Mouse (Mus musculus) liver, embryonic 11.5 days (tissue): ENCODE data around the gene Mis18a. TPM values are rescaled to one million over a fixed set of nuclear protein-coding genes. Genes with fewer than 3 reads are reported as not detected.

Experiments
- ATAC-seq: fragments of 200-750 bp; cut with Nextera tagmentation; replicated peaks from 2 replicates; pipeline ENCODE4 v1.8.0; 2017; ENCODE audit warnings: moderate number of reproducible peaks, mild to moderate bottlenecking, moderate TSS enrichment, moderate library complexity; ENCODE audit not compliant: low FRiP score
- DNase-seq: peaks from one replicate; pipeline ENCODE4 v3.0.0-alpha.2; 2017; ENCODE audit warnings: low spot score
- H3K27ac ChIP-seq: fragments of 300-500 bp; sonication (generic); 2 replicates; pipeline ENCODE4 v1.5.1; 2014; ENCODE audit warnings: mild to moderate bottlenecking, low read depth, low read length, control low read depth
- H3K27me3 ChIP-seq: fragments of 300-500 bp; sonication (generic); replicated peaks from 2 replicates; pipeline ENCODE4 v1.6.1; 2014; ENCODE audit warnings: low read length, mixed read lengths; ENCODE audit not compliant: control insufficient read depth, insufficient read depth
- H3K36me3 ChIP-seq: fragments of 300-500 bp; sonication (generic); 2 replicates; pipeline ENCODE4 v1.6.1; 2014; ENCODE audit warnings: mild to moderate bottlenecking, low read length, moderate library complexity, mixed read lengths; ENCODE audit not compliant: control insufficient read depth, insufficient read depth
- H3K4me1 ChIP-seq: fragments of 300-500 bp; sonication (generic); replicated peaks from 2 replicates; pipeline ENCODE4 v1.6.1; 2014; ENCODE audit warnings: low read length, mixed read lengths; ENCODE audit not compliant: control insufficient read depth, insufficient read depth
- H3K4me2 ChIP-seq: fragments of 300-500 bp; sonication (generic); 2 replicates; pipeline ENCODE4 v1.6.1; 2014; ENCODE audit warnings: mild to moderate bottlenecking, control low read depth, moderate library complexity
- H3K4me3 ChIP-seq: fragments of 300-500 bp; sonication (generic); 2 replicates; pipeline ENCODE4 v1.5.1; 2014; ENCODE audit warnings: low read depth, low read length, control low read depth
- H3K9ac ChIP-seq: fragments of 300-500 bp; sonication (generic); 2 replicates; pipeline ENCODE4 v1.6.1; 2014; ENCODE audit warnings: low read depth, low read length, control low read depth
- H3K9me3 ChIP-seq: fragments of 300-500 bp; sonication (generic); 2 replicates; pipeline ENCODE4 v1.6.1; 2016; ENCODE audit warnings: low read length, inconsistent platforms, mixed read lengths; ENCODE audit not compliant: control insufficient read depth
- WGBS: fragments of 180-500 bp; shearing (Covaris S2); extraction: QIAGEN DNeasy Blood & Tissue Kit; methylation state at CpG from one replicate; pipeline ENCODE4 v1.1.7; 2014; 5-methylcytosine and 5-hydroxymethylcytosine counted together
- polyA plus RNA-seq: library from polyadenylated mRNA; unstranded; fragments of >200 nt; fragmentation: Nextera tagmentation; extraction: Ambion mirVana; gene quantifications from 2 replicates; pipeline ENCODE4 v1.2.1, GENCODE M21; 2014

Gene Mis18a
- polyA plus RNA-seq, 1 experiment from 2014 or later, result 78.1 TPM

DNA sequence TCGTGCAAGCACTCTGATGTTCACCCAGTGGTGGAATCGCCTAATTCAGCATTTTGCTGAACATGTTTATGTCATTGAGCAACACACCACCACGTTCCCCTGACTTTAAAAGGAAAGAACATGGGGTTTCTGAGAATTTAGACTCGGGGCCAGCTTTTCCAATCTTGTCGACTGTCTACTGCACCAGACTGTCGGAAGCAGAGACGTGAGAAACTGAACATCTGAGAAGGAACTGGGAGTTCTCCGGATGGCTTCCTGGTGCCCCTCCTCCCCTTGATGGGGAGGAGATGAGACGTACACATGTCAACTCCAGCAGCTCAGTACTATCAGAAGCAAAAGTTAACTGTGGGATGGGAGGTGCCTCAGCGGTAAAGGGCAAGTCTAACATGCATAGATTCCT lies 32.1 kb downstream of the Mis18a start:
- DNase-seq, result no peak

DNA sequence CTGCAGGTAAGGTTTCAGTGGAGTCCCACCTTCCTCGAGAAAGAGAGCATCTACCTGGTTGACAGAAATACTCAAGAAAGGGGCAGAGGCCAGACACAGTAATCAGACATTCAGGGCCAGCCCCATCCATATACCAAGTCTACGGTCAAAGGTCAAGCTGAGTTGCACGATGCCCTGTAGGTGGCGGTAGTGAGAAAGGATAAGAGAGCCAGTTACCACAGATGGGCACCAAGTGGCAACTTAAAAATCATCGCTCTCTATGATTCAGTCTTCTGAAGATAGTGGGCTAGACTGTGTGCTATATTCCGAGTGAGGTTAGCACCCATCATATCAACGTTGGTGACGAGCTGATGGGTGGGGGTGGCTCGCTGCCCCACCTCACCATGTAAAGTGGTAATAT lies 32.5 kb downstream of the Mis18a start:
- Histone ChIP-seq H3K36me3 (no peaks in the 10 kb centered on the region), H3K4me2 (no peak overlapping the region), H3K27ac (no peak overlapping the region), H3K27me3 (no peaks in the 10 kb centered on the region), H3K9ac (no peak overlapping the region), H3K4me1 (no peaks in the 10 kb centered on the region), H3K4me3 (no peak overlapping the region), H3K9me3 (no peaks in the 10 kb centered on the region)
- WGBS, result 56% methylated on average over 9 of the region's 9 CpGs
- ATAC-seq, result peak; percentile 53; the same call in 1 of the 2 replicates
- no peak for DNase-seq

More for the DNA sequence above, 32.1 kb downstream of the Mis18a start:
- WGBS, result 70% methylated on average over 10 of the region's 10 CpGs
- no peaks in the 10 kb centered on the region for H3K4me1 ChIP-seq
- H3K4me3 ChIP-seq, result no peak overlapping the region
- H3K4me2 ChIP-seq, result no peak overlapping the region
- no peaks in the 10 kb centered on the region for H3K27me3 ChIP-seq
- no peaks in the 10 kb centered on the region for H3K9me3 ChIP-seq
- H3K36me3 ChIP-seq, result no peaks in the 10 kb centered on the region
- H3K27ac ChIP-seq, result no peak overlapping the region
- ATAC-seq, result no peak
- H3K9ac ChIP-seq, result no peak overlapping the region

DNA sequence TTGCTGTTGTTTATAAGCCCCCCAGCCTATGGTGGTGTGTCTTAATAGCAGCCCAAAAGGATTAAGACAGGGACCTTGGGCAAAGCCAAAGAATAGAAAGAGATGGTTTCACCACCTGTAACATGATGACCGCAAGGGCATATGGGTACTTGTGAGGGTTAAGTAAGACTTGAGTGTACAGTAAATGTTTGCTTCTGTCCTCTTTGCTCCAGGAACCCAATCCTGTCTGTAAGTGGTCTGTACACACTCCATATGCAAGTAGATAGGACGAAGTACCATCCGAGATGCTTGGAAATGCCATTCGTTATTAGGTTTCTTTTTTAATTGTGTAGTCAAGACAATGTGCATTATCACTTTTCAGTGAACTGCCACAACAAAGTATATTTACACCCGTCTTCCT lies 33.6 kb downstream of the Mis18a start:
- no peaks in the 10 kb centered on the region for H3K27me3 ChIP-seq

DNA sequence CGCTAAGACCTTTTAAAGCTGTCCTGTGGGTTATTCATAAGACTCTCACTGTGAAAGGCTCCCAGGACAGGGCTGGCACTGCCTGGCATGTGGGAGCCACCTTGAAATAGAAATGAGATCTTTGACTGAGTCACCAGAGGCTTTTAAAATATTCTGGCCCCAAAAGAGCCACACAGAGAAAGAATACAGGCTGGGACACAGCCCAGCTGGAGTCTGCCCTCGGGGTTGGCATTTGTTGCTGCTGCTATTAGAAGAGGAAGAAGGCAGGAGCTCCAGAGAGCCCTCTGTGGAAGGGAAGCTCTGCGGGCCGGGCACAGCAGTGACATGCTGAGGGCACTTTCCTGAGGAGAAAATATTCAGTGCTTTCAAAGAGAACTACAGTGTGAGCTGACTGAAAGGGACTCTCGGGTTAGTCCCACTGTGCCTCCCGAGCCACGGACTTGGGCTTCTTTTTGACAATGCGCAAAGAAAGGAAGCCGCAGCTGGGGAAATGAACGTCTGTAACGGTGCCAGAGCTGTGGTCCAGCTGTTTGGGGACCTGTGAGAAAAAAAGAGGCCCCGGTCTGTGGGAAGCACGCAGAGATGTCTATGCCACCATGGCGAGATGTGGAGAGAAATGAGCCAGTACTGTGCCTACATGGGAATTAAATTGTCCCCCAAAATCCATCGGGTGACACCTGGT lies 34.4 kb downstream of the Mis18a start:
- Histone ChIP-seq H3K9ac (no peak overlapping the region), H3K9me3 (no peaks in the 10 kb centered on the region), H3K27ac (no peak overlapping the region), H3K36me3 (no peaks in the 10 kb centered on the region), H3K27me3 (no peaks in the 10 kb centered on the region), H3K4me2 (no peak overlapping the region), H3K4me3 (no peak overlapping the region), H3K4me1 (no peaks in the 10 kb centered on the region)
- 80% methylated on average over 15 of the region's 15 CpGs for WGBS
- ATAC-seq (no peak), DNase-seq (no peak)

More for the DNA sequence above, 33.6 kb downstream of the Mis18a start:
- no peaks in the 10 kb centered on the region for H3K4me1 ChIP-seq
- DNase-seq (no peak), ATAC-seq (no peak)
- H3K4me3 ChIP-seq, result no peak overlapping the region
- H3K36me3 ChIP-seq, result no peaks in the 10 kb centered on the region
- H3K4me2 ChIP-seq, result no peak overlapping the region
- H3K9me3 ChIP-seq, result no peaks in the 10 kb centered on the region
- no peak overlapping the region for H3K9ac ChIP-seq
- WGBS, result 87% methylated on average over 5 of the region's 5 CpGs
- no peak overlapping the region for H3K27ac ChIP-seq

DNA sequence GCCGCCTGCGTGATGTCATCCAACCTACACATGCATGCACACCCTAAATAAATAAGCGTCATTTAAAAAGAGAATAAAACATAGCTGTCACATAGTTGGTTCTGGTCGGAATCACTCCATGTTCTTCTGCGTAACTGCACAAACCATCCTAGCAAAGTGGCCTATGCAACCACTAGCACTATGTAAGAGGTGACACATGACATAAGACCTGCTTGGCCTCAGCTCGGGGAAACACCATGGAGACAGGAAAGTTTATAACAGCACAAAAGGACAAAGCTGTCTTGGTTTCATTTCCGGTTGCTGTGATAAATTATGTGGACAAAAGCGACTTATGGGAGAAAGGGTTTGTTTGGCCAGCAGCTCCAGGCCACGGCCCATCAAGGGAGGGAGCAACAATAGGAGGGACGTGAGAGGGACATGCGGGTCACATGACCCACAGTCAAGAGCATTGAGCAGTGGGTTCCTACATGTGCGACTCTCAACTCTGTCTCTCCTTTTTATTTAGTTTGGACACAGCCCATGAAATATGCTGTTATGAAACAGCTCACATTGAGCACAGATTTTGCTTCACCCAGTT lies 39.4 kb downstream of the Mis18a start:
- Histone ChIP-seq H3K36me3 (no peaks in the 10 kb centered on the region), H3K27ac (no peak overlapping the region), H3K9ac (no peak overlapping the region), H3K4me2 (no peak overlapping the region), H3K9me3 (no peaks in the 10 kb centered on the region), H3K4me1 (no peaks in the 10 kb centered on the region), H3K4me3 (no peak overlapping the region), H3K27me3 (no peaks in the 10 kb centered on the region)
- ATAC-seq (no peak), DNase-seq (no peak)
- 82% methylated on average over 12 of the region's 12 CpGs for WGBS

DNA sequence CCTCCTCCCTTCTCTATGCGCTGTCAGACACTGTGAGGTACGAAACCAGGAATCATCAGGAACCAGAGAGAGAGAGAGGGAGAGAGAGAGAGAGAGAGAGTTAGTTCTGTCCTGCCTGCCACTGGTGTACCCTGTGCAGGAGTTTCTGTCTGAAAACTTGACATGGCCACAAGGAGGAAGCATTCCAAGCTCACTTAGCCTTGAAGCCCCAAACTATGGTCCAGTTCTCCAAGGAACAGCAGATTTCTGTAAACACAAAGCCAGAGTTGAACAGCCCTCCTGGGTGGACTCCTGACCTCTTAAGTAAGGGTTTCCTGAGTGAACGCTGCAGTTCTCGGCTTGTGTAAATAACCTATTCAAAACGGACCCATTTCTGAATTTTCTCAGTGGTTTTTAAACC lies 40.2 kb downstream of the Mis18a start:
- no peak overlapping the region for H3K9ac ChIP-seq
- no peak for DNase-seq

DNA sequence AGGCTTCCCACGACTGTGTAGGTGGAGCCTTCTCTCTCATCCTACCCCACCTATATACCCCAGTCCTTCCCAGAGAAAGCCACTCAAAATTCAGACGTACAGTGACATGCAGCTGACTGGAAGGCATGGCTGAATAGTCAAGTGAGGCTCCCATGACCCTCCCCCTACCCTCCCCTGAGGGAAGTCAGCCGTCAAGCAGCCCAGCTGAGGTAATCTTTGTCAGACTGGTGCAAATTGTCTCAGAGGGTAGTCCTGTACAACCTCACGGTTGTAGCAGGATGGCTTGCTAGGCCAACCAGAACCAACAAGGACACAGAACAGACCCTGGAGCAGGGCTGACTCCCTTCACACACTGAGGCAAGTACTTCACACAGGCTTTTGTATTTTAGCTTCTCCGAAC lies 43.1 kb downstream of the Mis18a start:
- no peaks in the 10 kb centered on the region for H3K27me3 ChIP-seq
- WGBS, result 68% methylated on average over 5 of the region's 5 CpGs
- DNase-seq (no peak), ATAC-seq (no peak)
- no peak overlapping the region for H3K4me2 ChIP-seq
- H3K4me1 ChIP-seq, result no peaks in the 10 kb centered on the region
- H3K27ac ChIP-seq, result no peak overlapping the region
- H3K9ac ChIP-seq, result no peak overlapping the region
- no peaks in the 10 kb centered on the region for H3K9me3 ChIP-seq
- no peak overlapping the region for H3K4me3 ChIP-seq
- H3K36me3 ChIP-seq, result no peaks in the 10 kb centered on the region

More for the DNA sequence above, 40.2 kb downstream of the Mis18a start:
- Histone ChIP-seq H3K27me3 (no peaks in the 10 kb centered on the region), H3K9me3 (no peaks in the 10 kb centered on the region), H3K4me1 (no peaks in the 10 kb centered on the region), H3K36me3 (no peaks in the 10 kb centered on the region), H3K4me2 (no peak overlapping the region), H3K27ac (no peak overlapping the region), H3K4me3 (no peak overlapping the region)
- no peak for ATAC-seq
- 62% methylated on average over 5 of the region's 5 CpGs for WGBS

DNA sequence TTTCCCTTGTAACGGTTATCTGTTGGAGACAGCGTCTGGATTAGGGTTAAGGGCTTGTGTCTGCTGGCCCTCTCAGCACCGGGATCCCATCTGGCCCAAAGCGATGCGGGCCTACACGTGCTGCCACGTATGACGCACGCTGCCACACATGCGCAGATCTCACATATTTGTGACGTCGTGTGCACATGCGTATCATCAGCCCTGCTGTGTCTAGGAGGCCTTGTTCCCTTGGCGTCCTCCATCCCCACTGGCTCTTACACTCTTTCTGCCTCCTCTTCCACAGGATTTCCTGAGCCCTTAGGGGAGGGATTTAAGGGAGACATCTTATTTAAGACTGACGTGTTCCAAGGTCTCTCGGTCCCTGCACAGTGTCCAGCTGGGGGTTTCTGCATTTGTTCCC lies 47.2 kb downstream of the Mis18a start:
- WGBS, result 85% methylated on average over 16 of the region's 16 CpGs
- DNase-seq, result no peak
- no peak for ATAC-seq

DNA sequence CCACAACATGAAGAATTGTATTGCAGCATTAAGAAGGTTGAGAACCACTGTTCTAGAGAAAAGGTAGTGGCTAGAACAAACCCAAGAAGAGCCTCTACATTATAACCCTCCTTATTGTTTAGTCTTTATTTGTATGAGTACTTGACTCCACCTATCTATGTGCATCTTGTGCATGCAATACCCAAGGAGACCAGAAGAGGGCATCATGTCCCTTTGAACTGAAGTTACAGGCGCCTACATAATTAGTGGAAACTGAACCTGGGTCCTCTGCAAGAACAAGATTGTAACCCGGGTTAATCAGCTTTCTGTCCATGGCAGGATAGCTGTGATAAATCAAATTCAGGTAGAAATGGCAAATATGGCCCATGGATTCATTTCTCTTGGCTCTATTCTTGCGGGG lies 48.4 kb downstream of the Mis18a start:
- Histone ChIP-seq H3K27me3 (no peaks in the 10 kb centered on the region), H3K9me3 (no peaks in the 10 kb centered on the region), H3K9ac (no peak overlapping the region), H3K4me1 (no peaks in the 10 kb centered on the region), H3K4me3 (no peak overlapping the region), H3K4me2 (no peak overlapping the region), H3K27ac (no peak overlapping the region), H3K36me3 (no peaks in the 10 kb centered on the region)
- ATAC-seq (no peak), DNase-seq (no peak)
- 85% methylated on average over 3 of the region's 3 CpGs for WGBS

More for the DNA sequence above, 47.2 kb downstream of the Mis18a start:
- H3K9ac ChIP-seq, result no peak overlapping the region
- no peaks in the 10 kb centered on the region for H3K27me3 ChIP-seq
- no peak overlapping the region for H3K4me2 ChIP-seq
- no peak overlapping the region for H3K27ac ChIP-seq
- H3K9me3 ChIP-seq, result no peaks in the 10 kb centered on the region
- H3K36me3 ChIP-seq, result no peaks in the 10 kb centered on the region
- H3K4me1 ChIP-seq, result no peaks in the 10 kb centered on the region
- no peak overlapping the region for H3K4me3 ChIP-seq
